Mouse (Mus musculus) myocyte (in vitro differentiated cells): ENCODE data around the gene Vps13c. TPM values are rescaled to one million over a fixed set of nuclear protein-coding genes. Genes with fewer than 3 reads are reported as not detected.

Experiments
- H3K27me3 ChIP-seq: one replicate; pipeline ENCODE4 v1.6.1; 2011; ENCODE audit not compliant: control insufficient read depth, insufficient read depth, insufficient read length
- H3K36me3 ChIP-seq: one replicate; pipeline ENCODE4 v1.6.1; 2011; ENCODE audit not compliant: control insufficient read depth, insufficient read depth
- H3K4me2 ChIP-seq: one replicate; pipeline ENCODE4 v1.6.1; 2011; ENCODE audit warnings: low read depth, control low read depth
- H3K4me3 ChIP-seq: one replicate; pipeline ENCODE4 v1.5.1; 2011; ENCODE audit warnings: mild to moderate bottlenecking, control low read depth, moderate library complexity
- H3K79me2 ChIP-seq: one replicate; pipeline ENCODE4 v1.6.1; 2011; ENCODE audit not compliant: control insufficient read depth, insufficient read depth
- H3ac ChIP-seq: one replicate; pipeline ENCODE4 v1.6.1; 2011; ENCODE audit not compliant: control insufficient read depth, insufficient read length
- CEBPB ChIP-seq: IDR thresholded peaks from 2 replicates; pipeline ENCODE4 v1.6.1; 2011; ENCODE audit warnings: mild to moderate bottlenecking, moderate library complexity; ENCODE audit not compliant: poor library complexity, insufficient read depth, severe bottlenecking
- E2F4 ChIP-seq: IDR thresholded peaks from one replicate; pipeline ENCODE4 v1.6.1; 2011; ENCODE audit warnings: mild to moderate bottlenecking, control low read depth, moderate library complexity; ENCODE audit not compliant: insufficient read depth
- MAX ChIP-seq: IDR thresholded peaks from one replicate; pipeline ENCODE4 v1.6.1; 2011; ENCODE audit warnings: low read depth, mild to moderate bottlenecking, control low read depth
- MYOD1 ChIP-seq, 3 experiments: IDR thresholded peaks; one replicate each; pipeline ENCODE4 v1.6.1; 2011; ENCODE audit warnings: control low read depth in 2 of 3, low read depth in 2 of 3, mild to moderate bottlenecking in 2 of 3, moderate library complexity in 1 of 3; ENCODE audit not compliant: insufficient read length in 2 of 3, control insufficient read depth in 1 of 3
- MYOG ChIP-seq, 3 experiments: IDR thresholded peaks; one replicate each; pipeline ENCODE4 v1.6.1; 2011; ENCODE audit warnings: control low read depth in 2 of 3, low read depth in 2 of 3, mild to moderate bottlenecking in 2 of 3; ENCODE audit not compliant: insufficient read length in 2 of 3, control insufficient read depth in 1 of 3, insufficient read depth in 1 of 3
- POLR2A ChIP-seq: IDR thresholded peaks from one replicate; pipeline ENCODE4 v1.6.1; 2011; ENCODE audit warnings: low read depth, mild to moderate bottlenecking, control low read depth, moderate library complexity; ENCODE audit not compliant: insufficient read length
- POLR2AphosphoS2 ChIP-seq: IDR thresholded peaks from one replicate; pipeline ENCODE4 v1.6.1; 2011; ENCODE audit warnings: low read depth, control low read depth; ENCODE audit not compliant: insufficient read length
- REST ChIP-seq: IDR thresholded peaks from one replicate; pipeline ENCODE4 v1.6.1; 2011; ENCODE audit warnings: mild to moderate bottlenecking, control low read depth, moderate library complexity; ENCODE audit not compliant: insufficient read depth, insufficient read length
- SRF ChIP-seq: IDR thresholded peaks from one replicate; pipeline ENCODE4 v1.6.1; 2011; ENCODE audit warnings: low read depth; ENCODE audit not compliant: control insufficient read depth, insufficient read length
- TCF12 ChIP-seq: IDR thresholded peaks from one replicate; pipeline ENCODE4 v1.6.1; 2011; ENCODE audit warnings: mild to moderate bottlenecking, control low read depth; ENCODE audit not compliant: poor library complexity, insufficient read depth, severe bottlenecking
- TCF3 ChIP-seq: IDR thresholded peaks from one replicate; pipeline ENCODE4 v1.6.1; 2011; ENCODE audit warnings: low read depth, control low read depth; ENCODE audit not compliant: insufficient read length
- USF1 ChIP-seq: IDR thresholded peaks from one replicate; pipeline ENCODE4 v1.6.1; 2011; ENCODE audit warnings: low read depth, mild to moderate bottlenecking, control low read depth, moderate library complexity
- polyA plus RNA-seq: library from polyadenylated mRNA; unstranded; fragments of >200 nt; fragmentation: generic; extraction: Trizol; gene quantifications from one replicate; pipeline ENCODE4 v1.2.1, GENCODE M21; 2012; ENCODE audit warnings: missing spikeins

Vps13c gene
- polyA plus RNA-seq, 1 experiment, result 7.3 TPM

- H3K79me2 ChIP-seq, result no peaks in the 10 kb centered on the region
- TF ChIP-seq MYOD1 (IDR thresholded peaks at IDR 0.05; ENCODE audit: control insufficient read depth in 1 of 3, insufficient read length in 2 of 3, low read depth in 2 of 3) (no peak), REST (no peak), E2F4 (no peak), SRF (no peak), USF1 (no peak)
- no peak overlapping the region for H3K4me3 ChIP-seq
- H3ac ChIP-seq, result no peak overlapping the region
- no peaks in the 10 kb centered on the region for H3K36me3 ChIP-seq
- peak overlapping the region; percentile 34 for H3K4me2 ChIP-seq
- no peaks in the 10 kb centered on the region for H3K27me3 ChIP-seq
Observed at GRCm38 (mm10) chr9:67817898-67818667, 22.1 kb upstream of the Vps13c start.

GRCm38 (mm10) chr9:67818668-67818950 is 21.6 kb upstream of the Vps13c start:
- no peak for TF ChIP-seq POLR2A
- no peak for TF ChIP-seq TCF3
- no peak for TF ChIP-seq SRF
- TF ChIP-seq CEBPB, result no peak
- no peak overlapping the region for H3ac ChIP-seq
- H3K27me3 ChIP-seq, result no peaks in the 10 kb centered on the region
- no peak overlapping the region for H3K4me3 ChIP-seq
- no peaks in the 10 kb centered on the region for H3K36me3 ChIP-seq
- no peaks in the 10 kb centered on the region for H3K79me2 ChIP-seq
- peak overlapping the region; percentile 34 for H3K4me2 ChIP-seq

- no peaks in the 10 kb centered on the region for H3K27me3 ChIP-seq
- no peak for TF ChIP-seq USF1
- TF ChIP-seq TCF12, result no peak
- TF ChIP-seq MYOG (IDR thresholded peaks at IDR 0.05; ENCODE audit: control insufficient read depth in 1 of 3, insufficient read depth in 1 of 3, insufficient read length in 2 of 3, low read depth in 2 of 3), result peak in 1 of 3 experiments; percentile 20
- no peak for TF ChIP-seq MAX
- no peak overlapping the region for H3ac ChIP-seq
- H3K4me2 ChIP-seq, result peak overlapping the region; percentile 32
- no peaks in the 10 kb centered on the region for H3K36me3 ChIP-seq
- no peak overlapping the region for H3K4me3 ChIP-seq
- H3K79me2 ChIP-seq, result no peaks in the 10 kb centered on the region
Observed at GRCm38 (mm10) chr9:67823131-67823530, 17.1 kb upstream of the Vps13c start.

GRCm38 (mm10) chr9:67825527-67825926 is 14.7 kb upstream of the Vps13c start:
- Histone ChIP-seq H3K36me3 (no peaks in the 10 kb centered on the region), H3K4me2 (no peak overlapping the region), H3ac (no peak overlapping the region), H3K27me3 (peaks cover 19% of the 10 kb centered on the region), H3K4me3 (no peak overlapping the region), H3K79me2 (no peaks in the 10 kb centered on the region)
- TF ChIP-seq TCF12 (no peak), POLR2AphosphoS2 (no peak), MYOD1 (IDR thresholded peaks at IDR 0.05; ENCODE audit: control insufficient read depth in 1 of 3, insufficient read length in 2 of 3, low read depth in 2 of 3) (no peak), CEBPB (no peak)

- Histone ChIP-seq H3K79me2 (no peaks in the 10 kb centered on the region), H3K27me3 (peaks cover 38% of the 10 kb centered on the region), H3ac (no peak overlapping the region), H3K4me3 (no peak overlapping the region), H3K4me2 (no peak overlapping the region), H3K36me3 (no peaks in the 10 kb centered on the region)
- TF ChIP-seq E2F4 (no peak), TCF12 (no peak)
Observed at GRCm38 (mm10) chr9:67828182-67828581, 12.0 kb upstream of the Vps13c start.

GRCm38 (mm10) chr9:67830411-67831358 is 9.5 kb upstream of the Vps13c start:
- no peak for TF ChIP-seq MAX
- TF ChIP-seq CEBPB, result no peak
- TF ChIP-seq MYOD1 (IDR thresholded peaks at IDR 0.05; ENCODE audit: control insufficient read depth in 1 of 3, insufficient read length in 2 of 3, low read depth in 2 of 3), result peak in 1 of 3 experiments; percentile 21
- TF ChIP-seq TCF12, result no peak
- no peak for TF ChIP-seq SRF
- TF ChIP-seq POLR2A, result no peak
- no peak for TF ChIP-seq TCF3
- TF ChIP-seq USF1, result no peak
- no peak for TF ChIP-seq E2F4
- peak in 2 of 3 experiments; percentile 22 to 40 for TF ChIP-seq MYOG (IDR thresholded peaks at IDR 0.05; ENCODE audit: control insufficient read depth in 1 of 3, insufficient read depth in 1 of 3, insufficient read length in 2 of 3, low read depth in 2 of 3)
- no peak for TF ChIP-seq POLR2AphosphoS2
- TF ChIP-seq REST, result no peak
- Histone ChIP-seq H3ac (no peak overlapping the region), H3K79me2 (no peaks in the 10 kb centered on the region), H3K4me2 (peak overlapping the region; percentile 30), H3K4me3 (no peak overlapping the region), H3K27me3 (peaks cover 38% of the 10 kb centered on the region), H3K36me3 (no peaks in the 10 kb centered on the region)
